Mouse (Mus musculus): Measurements from ENCODE around the gene Zfp316. TPM values are rescaled to one million over a fixed set of nuclear protein-coding genes. Genes with fewer than 3 reads are reported as not detected.

The Zfp316 gene
- total RNA-seq (2015; ENCODE audit: low replicate concordance) (0.36 TPM in 1 of 2 replicates, not detected in the other), total RNA-seq (2017; ENCODE audit: low replicate concordance) (0.64 and 0.76 TPM in 2 replicates)

GRCm38 (mm10) chr5:143269363-143270150, at the start of gene Zfp316:
TSS of gene Zfp316 (minus strand) at chr5:143270022.
- ATAC-seq (replicated peaks; ENCODE audit: low FRiP score, poor library complexity, severe bottlenecking), result no peak

GRCm38 (mm10) chr5:143317288-143317610, 47.4 kb upstream of the Zfp316 start:
- ATAC-seq (replicated peaks; ENCODE audit: low FRiP score, poor library complexity, severe bottlenecking), result no peak

GRCm38 (mm10) chr5:143316605-143317287, 46.9 kb upstream of the Zfp316 start:
- ATAC-seq (replicated peaks; ENCODE audit: low FRiP score, poor library complexity, severe bottlenecking), result no peak

DNA sequence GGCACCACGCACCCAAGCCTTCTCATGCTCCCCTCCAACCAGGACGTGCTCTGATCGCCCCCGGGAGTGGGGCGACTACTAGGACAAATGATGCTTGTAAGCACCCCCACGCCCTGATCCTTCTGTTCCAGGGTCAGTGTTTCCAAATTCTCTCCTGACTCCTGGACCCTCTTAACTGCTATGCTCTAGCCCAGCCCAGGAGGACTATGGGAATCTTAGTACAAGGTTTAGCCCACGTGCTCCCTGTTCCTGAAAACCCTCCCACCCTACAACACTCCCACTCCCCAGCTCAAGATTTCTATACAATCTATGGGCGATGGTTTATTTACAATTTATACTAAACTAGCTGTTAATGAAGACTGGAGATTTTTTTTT, 45.7 kb upstream of the Zfp316 start:
- ATAC-seq (replicated peaks; ENCODE audit: low FRiP score, poor library complexity, severe bottlenecking), result 0 out of 2 replicates have a peak, but pooled peaks have one; percentile 3

GRCm38 (mm10) chr5:143314730-143315513, 45.1 kb upstream of the Zfp316 start, which contains the start of gene E130309D02Rik:
TSS of gene E130309D02Rik (minus strand) at chr5:143315360.
- peak; percentile 68 for ATAC-seq (replicated peaks; ENCODE audit: low FRiP score, poor library complexity, severe bottlenecking)

- peak; percentile 50 for ATAC-seq (replicated peaks; ENCODE audit: low FRiP score, poor library complexity, severe bottlenecking)
These were observed 44.4 kb upstream of the Zfp316 start for GRCm38 (mm10) chr5:143314183-143314729.

DNA sequence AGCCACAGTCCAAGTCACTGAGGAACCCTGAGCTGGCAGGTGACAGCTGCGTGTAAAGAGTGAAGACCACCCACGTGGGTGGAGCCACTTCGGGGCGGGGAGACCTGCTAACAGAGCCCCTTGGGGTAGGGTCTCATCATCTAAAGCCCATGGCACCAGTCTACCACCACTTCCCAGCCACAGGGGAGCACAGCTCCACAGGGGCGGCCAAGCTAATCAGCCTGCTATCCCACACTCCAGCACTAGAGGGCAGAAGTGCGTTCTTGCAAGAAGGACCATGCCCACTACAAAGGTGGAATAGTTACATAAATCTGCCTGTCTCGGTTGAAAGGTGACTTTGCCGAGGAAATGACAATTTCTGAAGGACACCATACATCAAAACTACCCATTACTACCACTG, 42.1 kb upstream of the Zfp316 start:
- ATAC-seq (replicated peaks; ENCODE audit: low FRiP score, poor library complexity, severe bottlenecking), result peak; percentile 75

DNA sequence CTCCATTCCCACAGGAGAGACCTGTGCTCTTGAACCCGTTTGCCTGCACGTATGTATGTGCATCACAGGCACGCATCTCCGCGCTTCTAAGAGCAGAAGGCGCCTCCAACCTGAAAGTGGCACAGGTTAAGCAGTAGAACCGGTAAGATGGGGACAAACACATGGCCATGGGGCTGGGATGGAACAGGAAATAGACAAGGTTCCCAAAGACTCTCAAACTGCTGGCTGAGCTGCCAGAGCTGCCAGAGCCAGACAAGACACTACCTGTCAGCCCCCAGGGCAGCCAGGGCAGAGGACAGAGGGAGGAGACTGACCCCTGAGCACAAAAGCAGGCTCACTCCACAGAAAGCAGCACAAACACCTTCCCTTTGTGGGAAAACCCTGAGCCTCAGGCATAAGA, 40.1 kb upstream of the Zfp316 start:
- ATAC-seq (replicated peaks; ENCODE audit: low FRiP score, poor library complexity, severe bottlenecking), result no peak

DNA sequence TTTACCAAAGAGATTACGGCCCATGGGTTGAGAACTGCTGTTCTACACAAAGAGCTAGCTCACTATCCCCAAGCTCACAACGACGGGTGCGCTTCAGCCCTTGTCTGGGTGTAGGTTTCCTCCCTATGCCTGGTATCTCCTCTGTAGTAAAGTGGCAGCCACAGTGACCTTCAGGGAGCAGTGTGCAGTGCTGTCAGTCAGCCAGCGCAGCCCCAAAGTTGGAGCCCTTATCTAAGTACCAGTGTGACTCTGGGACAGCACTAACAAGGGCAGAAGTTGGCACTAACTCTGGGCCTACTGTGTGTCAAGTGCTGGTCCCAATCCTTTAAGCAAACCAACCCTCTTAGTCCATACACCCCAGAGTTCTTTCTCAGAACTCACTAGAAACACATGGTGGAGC, 39.0 kb upstream of the Zfp316 start:
- no peak for ATAC-seq (replicated peaks; ENCODE audit: low FRiP score, poor library complexity, severe bottlenecking)

DNA sequence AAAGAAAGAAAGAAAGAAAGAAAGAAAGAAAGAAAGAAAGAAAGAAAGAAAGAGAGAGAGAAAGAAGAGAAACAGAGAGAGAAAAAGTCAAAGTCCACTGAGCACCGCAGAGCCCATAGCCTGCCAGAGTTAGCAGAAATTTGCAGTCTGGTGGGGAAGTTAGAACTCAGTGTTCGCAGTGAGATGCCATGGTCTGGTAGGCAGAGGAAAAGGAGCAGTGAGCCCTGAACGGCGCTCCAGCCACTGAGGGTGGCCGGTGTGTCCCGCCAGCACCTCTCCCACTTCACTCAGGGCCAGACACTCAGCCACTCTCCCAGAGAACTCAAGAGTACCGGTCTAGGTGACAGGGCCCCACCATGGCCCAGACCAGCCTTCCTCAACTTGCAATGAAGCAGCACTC, 34.4 kb upstream of the Zfp316 start:
- no peak for ATAC-seq (replicated peaks; ENCODE audit: low FRiP score, poor library complexity, severe bottlenecking)

DNA sequence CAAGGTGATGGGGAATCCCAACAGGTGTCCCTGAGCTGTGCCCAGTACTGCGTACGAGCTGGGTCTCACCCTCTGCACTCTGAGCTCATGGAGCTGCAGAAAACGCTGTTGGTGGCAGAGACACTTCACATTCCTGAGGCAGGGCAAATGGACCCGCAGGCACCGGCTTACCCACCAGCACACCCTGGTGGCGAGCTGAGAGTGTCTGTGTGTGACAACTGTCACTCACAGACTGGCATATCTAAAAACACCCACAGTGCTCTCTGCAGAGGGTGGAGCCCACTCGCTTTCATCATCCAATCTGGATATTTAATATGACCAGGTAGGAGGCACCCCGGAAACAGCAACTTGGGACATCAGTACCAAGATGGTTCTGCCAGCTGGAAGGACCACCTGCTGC, 31.5 kb upstream of the Zfp316 start:
- ATAC-seq (replicated peaks; ENCODE audit: low FRiP score, poor library complexity, severe bottlenecking), result no peak

- ATAC-seq (replicated peaks; ENCODE audit: low FRiP score, poor library complexity, severe bottlenecking), result 0 out of 2 replicates have a peak, but pooled peaks have one; percentile 45
These were observed 29.9 kb upstream of the Zfp316 start for GRCm38 (mm10) chr5:143299686-143300085.

- no peak for ATAC-seq (replicated peaks; ENCODE audit: low FRiP score, poor library complexity, severe bottlenecking)
These were observed 28.6 kb upstream of the Zfp316 start for GRCm38 (mm10) chr5:143298391-143298790.

- ATAC-seq (replicated peaks; ENCODE audit: low FRiP score, poor library complexity, severe bottlenecking), result no peak
These were observed 28.2 kb upstream of the Zfp316 start for GRCm38 (mm10) chr5:143297986-143298385.

DNA sequence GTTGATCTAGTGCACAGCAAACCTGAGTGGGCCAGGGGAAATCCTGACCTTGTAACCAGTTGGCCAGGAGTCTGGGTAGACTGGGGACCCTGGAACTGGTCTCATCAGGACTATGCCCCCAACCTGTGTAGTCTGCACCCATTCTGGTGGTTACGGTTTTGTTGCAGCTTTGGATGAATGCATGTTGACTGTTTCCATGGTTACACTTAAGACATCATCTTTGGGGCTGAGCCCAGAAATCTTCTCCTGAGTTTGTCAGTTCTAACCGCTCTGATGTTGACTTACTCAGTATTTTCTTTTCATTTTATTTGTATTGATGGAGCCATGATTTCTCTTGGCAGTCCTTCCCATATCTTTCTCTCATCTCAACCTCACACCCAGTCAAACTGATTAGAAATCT, 25.5 kb upstream of the Zfp316 start:
- ATAC-seq (replicated peaks; ENCODE audit: low FRiP score, poor library complexity, severe bottlenecking), result no peak

- no peak for ATAC-seq (replicated peaks; ENCODE audit: low FRiP score, poor library complexity, severe bottlenecking)
These were observed 25.0 kb upstream of the Zfp316 start for GRCm38 (mm10) chr5:143294862-143295261.

DNA sequence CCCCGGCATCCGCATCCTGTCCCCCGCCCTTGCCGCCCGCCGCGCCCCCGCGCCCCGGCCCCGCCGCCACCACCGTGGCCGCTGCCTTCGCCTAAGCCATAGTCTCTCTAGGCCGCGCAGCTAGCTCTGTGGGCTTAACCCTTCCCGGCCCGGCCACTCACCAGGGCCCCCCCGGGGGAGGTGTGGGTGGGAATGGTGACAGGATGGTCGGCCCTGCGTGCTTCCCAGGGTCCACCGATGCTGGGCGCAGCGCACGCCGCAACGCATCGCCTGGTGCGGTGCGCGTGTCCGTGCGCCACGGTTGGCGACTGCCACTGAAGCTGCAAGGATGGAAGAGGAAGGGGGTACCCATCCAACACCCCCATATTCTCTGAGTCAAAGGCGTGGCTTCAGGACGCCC, 23.6 kb upstream of the Zfp316 start, which contains the start of gene Zfp853:
Zfp853 (minus strand) TSS at position 220 of the 400 bp plus-strand sequence.
- no peak for ATAC-seq (replicated peaks; ENCODE audit: low FRiP score, poor library complexity, severe bottlenecking)

- no peak for ATAC-seq (replicated peaks; ENCODE audit: low FRiP score, poor library complexity, severe bottlenecking)
These were observed 23.1 kb upstream of the Zfp316 start for GRCm38 (mm10) chr5:143292879-143293278.

DNA sequence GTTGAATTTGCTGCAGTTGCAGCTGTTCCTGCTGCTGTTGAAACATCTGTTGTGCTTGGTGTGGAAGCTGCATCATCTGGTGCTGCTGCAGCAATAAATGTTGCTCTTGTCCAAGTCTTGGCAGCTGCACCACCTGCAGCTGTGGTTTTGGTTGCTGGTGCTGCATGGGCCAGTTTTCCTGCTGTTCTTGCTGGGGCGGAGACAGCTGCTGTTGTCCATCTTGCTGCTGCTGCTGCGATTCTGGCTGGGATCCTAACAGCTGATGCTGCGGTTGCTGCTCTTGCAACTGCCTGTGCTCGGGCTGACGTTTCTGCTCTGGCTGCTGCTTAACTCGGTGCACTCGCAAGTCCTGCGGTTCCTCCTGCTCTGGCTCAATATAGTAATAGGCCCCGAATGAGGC, 19.5 kb upstream of the Zfp316 start:
- ATAC-seq (replicated peaks; ENCODE audit: low FRiP score, poor library complexity, severe bottlenecking), result no peak

DNA sequence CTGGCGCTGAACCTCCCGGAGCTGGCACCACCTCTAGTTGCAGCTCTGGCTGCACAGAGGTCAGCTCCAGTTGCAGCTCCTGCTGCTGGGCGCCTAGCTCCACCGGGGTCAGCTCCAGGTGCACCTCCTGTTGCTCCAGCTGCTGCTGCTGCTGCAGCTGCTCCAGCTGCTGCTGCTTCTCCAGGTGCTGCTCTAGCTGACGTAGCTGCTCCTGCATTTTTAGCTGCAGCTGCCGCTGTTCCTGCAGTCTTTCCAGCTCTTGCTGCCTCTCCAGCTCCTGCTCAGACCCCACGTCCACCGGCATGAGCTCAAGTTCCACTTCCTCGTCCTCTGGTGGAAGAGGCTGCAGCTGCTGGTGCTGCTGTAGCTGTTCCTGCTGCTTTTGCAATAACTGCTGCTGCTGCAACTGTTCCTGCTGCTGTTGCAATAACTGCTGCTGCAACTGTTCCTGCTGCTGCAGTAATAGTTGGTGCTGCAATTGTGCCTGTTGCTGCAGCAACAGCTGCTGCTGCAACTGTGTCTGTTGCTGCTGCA, 18.6 kb upstream of the Zfp316 start:
- ATAC-seq (replicated peaks; ENCODE audit: low FRiP score, poor library complexity, severe bottlenecking), result no peak

All from erythroid progenitor cell, adult 5-6 weeks (primary cell).